Mouse (Mus musculus): Measurements from ENCODE around the gene Hmcn2.

Hmcn2 gene

DNA sequence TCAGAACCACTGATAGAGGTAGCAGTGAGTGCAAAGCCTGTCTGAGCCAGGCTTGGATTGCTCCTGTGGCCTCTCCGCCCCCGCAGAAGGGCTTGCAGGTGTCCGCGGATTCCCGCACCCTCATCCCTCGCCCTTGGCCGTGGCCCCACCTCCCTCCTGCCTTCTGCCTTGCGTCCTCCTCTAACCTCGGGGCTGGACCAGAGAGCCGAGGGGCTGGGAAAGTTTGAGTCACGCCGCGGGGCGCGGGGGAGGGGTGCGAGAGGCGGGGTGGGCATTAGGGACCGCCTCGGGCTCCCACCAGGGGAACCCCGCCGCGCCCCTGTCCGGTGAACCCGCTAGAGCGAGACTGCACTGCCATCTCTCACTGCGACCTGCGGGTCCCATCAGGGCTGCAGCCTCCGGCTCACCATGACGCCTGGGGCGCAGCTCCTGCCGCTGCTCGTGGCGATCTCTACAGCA is at the start of gene Hmcn2:
Hmcn2 (plus strand) TSS at position 409 of the 459 bp plus-strand sequence.
- DNase-seq (ENCODE audit: low read depth, low spot score): no peak

DNA sequence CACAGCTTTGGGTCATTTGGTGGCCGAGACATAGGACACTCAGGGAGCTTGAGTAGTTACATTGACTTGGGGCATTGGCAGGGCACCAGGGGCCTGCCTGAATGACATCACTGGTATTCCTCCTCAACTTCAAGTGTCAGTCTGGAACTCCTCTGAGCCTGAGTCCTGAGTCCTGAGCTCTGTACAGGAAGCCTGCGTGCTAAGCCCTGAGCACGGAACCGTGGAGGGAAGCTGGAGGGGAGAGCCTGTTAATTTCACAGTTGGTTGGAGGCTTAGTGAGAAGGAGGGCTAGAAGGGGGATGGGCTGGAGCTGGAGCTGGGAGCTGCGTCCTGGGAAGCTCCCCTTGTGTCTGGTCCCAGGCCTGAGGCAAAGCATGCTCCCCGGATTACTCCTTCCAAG is 46.8 kb upstream of the Hmcn2 start:
- no peak for DNase-seq (ENCODE audit: low read depth, low spot score)

DNA sequence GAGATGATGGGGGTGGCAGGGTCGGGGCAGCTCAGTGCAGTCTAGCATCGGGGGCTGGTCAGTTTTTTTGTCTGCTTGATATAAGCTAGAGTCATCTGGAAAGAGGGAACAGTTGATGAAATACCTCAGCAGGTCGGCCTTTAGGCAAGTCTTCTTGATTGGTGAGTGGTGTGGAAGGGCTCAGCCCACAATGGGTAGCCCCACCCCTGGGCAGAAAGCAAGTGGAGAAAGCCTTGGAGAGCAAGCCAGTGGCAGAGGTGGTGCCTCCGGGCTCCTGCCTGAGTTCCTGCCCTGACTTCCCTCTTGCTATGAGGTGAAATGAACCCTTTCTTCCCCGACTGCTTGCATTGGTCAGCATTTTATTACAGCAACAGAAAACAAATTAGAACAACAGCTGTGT is 45.6 kb upstream of the Hmcn2 start:
- DNase-seq (ENCODE audit: low read depth, low spot score): peak; percentile 63

DNA sequence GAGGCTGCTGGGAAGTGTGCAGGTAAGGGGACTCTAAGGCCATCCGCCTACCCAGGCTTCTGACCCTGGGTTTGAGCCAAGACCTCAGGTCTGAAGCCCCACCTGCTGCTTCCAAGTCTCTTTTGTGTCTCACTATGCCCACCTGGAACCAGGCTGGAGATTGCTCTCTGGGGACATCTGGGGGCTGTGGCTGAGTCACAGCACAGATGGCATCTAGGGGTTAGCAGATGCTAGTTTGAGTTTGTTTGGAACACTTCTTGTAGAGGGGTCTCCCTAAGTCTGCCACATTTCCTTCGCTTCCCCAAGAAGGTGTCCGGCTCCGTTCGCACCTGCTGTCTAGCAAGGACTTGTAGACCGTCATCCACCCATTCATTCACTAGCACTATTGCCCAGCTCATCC is 45.0 kb upstream of the Hmcn2 start:
- DNase-seq (ENCODE audit: low read depth, low spot score): peak; percentile 67

DNA sequence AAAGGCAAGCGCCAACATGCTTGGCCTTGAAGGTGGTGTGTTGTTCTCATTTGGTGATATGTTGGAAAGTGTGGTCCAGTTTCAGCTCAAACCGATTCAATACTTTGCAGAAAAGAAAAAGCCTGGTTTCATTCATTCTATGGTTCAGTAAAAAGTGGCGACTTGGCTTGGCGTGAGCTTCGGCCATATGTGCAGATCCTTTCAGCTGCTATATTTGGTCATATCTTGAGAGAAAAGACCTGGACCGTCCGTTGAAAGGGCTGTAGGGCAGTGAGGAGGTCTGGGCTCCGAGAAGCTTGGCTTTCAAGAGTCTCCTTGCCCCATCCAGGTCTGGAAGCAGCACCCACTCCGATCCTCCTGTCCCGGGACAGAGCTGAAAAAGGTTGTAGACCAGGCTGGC is 44.4 kb upstream of the Hmcn2 start:
- DNase-seq (ENCODE audit: low read depth, low spot score): peak; percentile 50

DNA sequence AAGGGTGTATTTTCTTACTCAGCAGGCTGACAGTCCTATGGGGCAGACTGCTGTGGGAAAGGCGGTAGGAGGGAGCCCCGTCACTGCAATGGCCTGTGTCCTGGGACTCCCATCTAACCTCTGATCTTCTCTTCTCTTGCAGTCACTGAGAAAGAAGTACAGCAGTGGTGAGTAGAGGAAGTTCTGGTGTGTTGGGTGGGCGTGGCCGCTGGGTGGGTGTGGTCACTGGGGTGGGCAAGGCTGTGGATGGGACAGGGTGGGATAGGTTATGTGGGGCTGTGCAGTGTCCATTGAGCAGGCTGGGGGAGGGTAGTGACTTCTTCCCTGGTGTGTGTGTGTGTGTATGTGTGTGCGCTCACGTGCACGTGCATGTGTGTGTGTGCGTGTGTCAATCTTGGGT is 43.7 kb upstream of the Hmcn2 start:
- no peak for DNase-seq (ENCODE audit: low read depth, low spot score)

DNA sequence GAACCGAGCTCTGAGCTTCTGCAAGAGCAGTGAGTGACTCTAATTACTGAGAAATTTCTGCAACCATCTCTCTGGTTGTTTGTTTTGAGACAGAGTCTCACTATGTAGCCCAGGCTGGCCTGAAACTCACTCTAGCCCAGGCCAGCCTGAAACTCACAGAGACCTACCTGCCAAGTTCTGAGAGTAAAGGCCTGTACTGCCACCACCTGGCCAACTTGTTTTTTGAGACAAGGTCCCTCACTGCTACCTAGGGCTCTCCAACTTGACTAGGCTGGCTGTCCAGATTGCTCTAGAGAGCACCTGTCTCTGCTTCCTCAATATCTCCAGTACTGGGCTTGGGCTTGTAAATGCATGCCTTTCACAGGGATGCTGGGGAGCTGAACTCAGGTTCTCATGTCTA is 43.1 kb upstream of the Hmcn2 start:
- peak; percentile 68 for DNase-seq (ENCODE audit: low read depth, low spot score)

DNA sequence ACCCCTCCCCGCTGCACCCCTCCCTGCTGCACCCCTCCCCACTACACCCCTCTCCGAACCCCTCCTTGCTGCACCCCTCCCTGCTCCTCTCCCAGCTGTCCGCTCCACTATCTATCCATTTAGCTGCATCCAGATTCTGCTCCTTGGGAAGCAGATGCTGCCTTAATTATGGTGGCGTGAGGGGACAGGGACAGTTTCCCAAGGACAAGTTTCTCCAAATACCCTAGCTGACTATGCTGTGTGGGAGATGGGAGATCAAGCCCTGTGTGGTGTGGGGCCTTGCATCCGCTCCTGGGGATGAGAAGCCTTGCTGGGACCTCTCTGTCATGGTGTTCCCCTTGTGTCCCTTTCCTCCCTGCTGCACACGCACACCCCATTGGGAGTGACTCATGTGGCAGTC is 39.2 kb upstream of the Hmcn2 start:
- DNase-seq (ENCODE audit: low read depth, low spot score): peak; percentile 64

DNA sequence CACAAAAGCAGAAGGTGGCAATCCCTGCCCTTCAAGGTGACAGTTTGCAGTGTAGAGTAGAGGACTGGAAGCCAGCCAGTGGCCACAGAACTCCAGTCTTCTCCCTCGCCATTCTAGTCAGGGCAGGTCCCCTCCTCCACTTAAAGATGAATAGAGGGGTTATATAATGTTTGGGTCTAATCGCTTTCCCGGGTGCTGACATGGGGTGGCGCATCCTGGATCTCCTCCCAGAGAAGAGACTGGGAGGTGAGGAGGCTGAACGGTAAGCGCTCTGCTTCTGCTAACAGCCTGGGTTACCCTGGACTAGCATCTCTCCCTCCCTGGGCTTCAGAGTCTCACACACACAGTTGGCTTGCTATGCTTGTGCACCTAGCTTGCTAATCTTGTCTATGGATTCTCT is 36.4 kb upstream of the Hmcn2 start:
- DNase-seq (ENCODE audit: low read depth, low spot score): peak; percentile 84

DNA sequence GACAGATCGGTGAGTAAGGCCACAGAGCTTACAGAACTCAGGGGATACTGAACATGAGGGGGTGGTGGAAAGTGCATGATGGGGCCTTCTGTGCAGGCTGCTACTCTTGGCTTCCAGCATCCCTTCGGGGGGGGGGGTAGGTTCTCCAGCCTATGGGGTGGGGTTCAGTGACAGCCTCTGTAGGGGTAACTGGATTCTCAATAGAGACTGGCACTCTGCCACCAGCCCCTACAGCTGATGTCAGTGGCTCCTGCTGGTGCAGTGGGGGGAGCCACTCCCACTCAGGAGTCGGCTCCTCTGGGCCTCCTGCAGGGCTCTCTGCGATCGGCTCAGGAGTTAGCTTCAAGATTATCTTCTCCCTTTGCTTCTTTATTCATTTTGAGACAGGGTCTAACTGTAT is 35.7 kb upstream of the Hmcn2 start:
- peak; percentile 84 for DNase-seq (ENCODE audit: low read depth, low spot score)

DNA sequence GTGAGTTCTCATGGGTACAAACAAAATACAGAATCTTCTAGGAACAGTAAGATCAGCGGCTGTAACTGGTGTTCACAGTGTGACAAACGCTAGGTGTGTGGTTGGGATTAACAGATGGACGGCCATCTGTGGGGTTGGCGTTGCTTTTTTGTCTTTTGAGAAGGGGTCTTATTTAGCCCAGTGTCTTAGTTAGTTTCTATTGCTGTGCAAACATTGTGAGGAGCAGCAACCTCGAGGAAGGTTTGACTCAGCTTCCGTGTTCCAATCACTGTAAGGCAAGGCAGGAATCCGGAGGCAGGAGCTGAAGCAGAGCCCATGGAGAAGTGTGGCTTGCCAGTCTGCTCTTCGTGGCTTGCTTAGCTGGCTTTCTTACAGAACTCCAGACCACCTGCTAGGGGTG is 33.1 kb upstream of the Hmcn2 start:
- peak; percentile 74 for DNase-seq (ENCODE audit: low read depth, low spot score)

DNA sequence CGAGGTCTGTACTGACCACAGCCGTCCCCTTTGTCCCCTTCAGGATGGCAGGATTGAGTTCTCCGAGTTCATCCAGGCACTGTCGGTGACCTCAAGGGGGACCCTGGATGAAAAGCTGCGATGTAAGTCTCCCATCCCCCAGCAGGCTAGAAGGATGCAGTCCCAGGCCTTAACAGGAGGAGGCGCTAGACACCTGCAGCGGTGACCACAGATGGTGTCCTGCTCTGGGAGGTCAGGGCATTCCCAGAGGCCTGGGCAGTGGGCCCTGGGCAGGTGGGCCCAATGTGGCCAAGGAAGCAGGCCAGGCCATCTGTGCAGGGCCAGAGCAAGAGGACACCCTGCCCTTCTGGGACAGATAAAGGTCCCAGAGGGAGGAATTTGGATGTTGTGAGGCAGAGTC is 31.9 kb upstream of the Hmcn2 start:
- peak; percentile 65 for DNase-seq (ENCODE audit: low read depth, low spot score)

DNA sequence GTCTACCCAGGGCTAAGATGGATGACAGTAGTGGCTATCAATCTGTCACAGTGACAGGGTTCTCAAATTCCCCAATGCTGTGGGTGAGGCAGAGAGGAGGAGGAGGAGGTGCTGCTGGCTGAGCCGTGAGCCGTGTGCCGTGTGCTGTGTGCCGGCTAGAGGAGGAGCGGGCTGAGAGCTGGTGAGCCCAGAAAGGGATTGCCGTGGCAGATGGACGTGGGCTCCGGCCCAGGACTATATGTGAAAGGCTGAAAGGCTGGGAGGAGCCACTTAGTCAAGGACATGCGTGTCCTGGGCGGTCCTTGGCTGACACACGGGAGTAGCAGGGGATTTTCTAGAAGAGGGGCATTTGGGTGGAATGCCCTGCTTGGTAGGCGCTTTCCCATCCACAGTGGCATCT is 31.3 kb upstream of the Hmcn2 start:
- peak; percentile 72 for DNase-seq (ENCODE audit: low read depth, low spot score)

DNA sequence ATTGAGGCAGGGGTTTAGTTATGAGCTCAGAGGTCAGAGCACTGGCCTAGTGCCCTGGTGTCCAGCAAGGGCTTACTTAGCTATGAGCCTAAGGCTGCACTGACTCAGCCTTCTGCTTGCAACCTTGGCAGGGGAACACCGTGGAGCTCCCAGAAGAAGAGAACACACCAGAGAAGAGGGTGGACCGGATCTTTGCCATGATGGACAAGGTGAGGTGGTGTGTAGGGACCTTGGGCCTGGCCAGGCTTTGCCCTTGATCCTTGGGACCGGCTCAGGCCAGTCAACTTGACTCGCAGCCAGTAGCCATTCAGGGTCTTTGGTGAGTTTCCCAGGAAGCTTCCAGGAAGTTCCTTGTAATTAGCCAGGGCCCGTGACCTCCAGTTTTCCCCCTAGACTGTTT is 29.7 kb upstream of the Hmcn2 start:
- no peak for DNase-seq (ENCODE audit: low read depth, low spot score)

DNA sequence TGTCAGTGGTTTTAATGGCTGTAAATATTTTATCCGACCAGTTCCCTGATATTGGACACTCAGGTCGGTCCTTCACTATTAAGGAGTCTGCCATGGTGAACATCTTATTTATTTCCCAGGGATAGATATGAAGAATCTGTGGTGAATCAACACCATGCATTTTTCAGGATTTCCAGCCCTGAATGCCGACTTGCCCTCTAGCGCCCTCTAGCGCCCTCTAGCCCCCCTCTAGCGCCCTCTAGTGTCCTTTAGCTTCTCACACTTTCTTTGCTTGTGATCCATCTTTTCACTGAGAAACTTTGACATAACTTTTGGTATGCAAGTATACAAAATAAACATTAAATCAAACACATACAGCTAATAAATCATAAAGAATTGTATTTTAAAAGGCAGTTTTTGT is 22.8 kb upstream of the Hmcn2 start:
- DNase-seq (ENCODE audit: low read depth, low spot score): peak; percentile 80

DNA sequence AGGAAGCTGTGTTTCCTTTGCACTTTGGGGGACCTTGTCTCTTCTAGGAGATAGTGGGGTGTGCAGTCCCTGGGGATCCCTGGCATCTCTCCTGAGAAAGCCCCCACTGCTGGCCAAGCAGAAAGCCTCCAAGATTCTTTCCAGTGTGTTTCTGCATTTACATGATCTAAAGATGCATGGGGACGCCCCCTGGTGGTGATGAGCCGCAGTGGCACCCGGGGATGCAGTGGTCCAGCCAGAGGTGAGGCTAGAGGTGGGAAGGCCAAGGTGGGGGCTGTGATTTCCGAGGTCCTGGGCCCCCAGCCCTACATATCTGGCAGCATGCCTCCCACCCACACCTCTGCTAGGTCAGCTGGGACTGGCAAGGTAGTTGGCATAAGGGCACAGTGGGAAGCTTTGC is 19.2 kb upstream of the Hmcn2 start:
- peak; percentile 71 for DNase-seq (ENCODE audit: low read depth, low spot score)

DNA sequence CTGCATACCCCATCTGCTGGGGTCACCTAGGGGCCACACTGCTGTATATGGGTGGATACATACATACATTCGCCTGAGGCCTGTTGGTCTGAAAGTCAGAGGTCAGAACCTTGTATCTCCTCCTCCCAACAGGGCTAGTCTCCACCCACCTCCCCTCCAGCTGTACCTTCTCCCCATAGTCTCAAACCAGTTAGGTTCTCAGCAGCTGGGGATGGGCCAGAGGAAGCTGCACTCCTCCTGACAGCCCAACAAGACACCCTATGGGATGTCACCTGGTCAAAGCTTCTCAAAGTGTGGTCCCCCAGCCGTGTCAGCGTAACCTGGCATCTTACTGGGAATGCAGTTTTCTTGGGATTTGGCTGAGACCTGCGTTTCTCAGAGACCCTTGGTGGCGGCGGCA is 17.8 kb upstream of the Hmcn2 start:
- DNase-seq (ENCODE audit: low read depth, low spot score): no peak

DNA sequence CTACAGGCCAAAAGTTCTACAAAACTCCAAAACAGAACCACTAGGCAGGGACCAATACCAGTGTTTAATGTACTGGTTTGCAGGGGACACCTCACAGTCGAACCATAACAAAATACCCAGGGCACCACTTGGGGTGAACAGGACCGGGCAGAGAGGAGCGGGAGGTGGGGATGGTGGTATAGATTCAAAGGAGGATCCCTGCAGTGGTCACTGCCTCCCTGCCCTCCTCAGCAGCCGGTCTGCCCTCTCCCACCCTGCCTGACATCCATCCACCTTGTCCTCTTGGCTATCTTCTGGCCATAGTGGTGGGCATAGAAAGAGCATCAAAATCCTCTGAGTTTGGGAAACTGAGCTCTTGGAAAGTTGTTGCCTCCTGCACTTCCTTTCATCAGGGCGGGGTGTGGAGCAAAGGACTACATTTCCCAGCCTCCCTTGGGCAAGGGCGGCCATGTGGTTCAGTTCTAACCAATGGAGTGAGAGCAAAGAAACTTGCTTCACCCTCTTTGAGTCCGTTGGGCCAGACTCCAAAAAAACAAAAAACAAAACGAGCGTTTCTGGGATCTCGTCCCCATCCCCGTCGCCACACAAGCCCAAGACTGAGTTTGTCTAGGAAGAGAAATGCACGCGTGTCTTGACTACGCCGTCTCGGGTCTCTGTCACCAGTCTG is 16.5 kb upstream of the Hmcn2 start:
- DNase-seq (ENCODE audit: low read depth, low spot score): peak; percentile 86

DNA sequence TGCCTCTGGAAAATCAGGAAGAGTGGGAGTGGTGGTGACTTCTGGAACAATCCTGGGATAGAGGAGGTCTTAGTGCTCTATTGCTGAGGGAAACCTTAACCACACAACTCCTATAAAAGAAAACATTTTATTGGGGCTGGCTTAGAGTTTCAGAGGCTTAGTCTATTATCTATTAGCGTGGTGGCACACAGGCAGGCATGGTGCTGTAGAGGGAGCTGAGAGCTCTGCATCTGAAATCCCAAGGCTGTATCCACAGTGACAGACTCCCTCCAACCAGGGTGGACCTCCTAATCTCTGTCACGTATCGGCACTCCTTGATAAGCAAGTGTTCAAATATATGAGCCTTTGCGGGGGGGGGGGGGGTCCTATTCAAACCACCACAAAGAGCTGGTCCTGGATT is 15.4 kb upstream of the Hmcn2 start:
- no peak for DNase-seq (ENCODE audit: low read depth, low spot score)

DNA sequence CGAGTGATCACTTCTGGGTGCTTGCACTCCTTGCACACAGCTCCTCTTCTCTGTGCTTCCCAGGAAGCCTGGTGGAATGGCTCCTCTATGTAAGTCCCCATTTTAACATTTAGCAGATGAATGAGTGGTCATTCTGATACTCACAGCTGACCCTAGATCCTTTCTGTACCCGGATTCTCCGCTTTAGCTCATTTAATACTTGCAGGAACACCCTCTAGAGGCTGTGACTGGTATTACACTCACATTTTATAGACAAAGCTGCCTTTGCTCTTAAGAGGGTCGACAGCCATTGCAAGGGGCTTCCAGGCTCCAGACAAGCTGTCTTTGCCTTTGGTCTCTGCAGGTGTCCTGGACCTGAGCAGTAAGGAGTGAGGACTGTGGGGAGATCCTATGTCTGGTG is 14.9 kb upstream of the Hmcn2 start:
- peak; percentile 85 for DNase-seq (ENCODE audit: low read depth, low spot score)

DNA sequence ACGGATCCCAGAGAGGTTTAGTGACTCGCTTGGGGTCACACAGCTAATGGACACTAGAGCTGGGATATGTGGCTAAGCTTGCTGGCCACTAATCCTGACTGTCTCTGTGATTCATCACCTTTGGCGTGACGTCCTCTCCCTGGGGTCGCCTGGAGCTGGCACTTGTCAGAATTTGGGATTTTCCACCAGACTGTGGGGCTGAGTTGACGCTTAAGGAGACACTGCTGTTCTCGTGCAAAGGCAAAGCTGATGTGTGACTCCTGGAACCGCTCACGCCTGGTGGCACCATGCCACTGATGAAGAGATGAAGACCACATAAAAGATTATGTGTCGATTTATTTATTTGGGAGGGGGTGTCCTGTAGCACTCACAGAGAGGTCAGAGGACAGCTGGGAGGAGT is 14.2 kb upstream of the Hmcn2 start:
- DNase-seq (ENCODE audit: low read depth, low spot score): no peak

DNA sequence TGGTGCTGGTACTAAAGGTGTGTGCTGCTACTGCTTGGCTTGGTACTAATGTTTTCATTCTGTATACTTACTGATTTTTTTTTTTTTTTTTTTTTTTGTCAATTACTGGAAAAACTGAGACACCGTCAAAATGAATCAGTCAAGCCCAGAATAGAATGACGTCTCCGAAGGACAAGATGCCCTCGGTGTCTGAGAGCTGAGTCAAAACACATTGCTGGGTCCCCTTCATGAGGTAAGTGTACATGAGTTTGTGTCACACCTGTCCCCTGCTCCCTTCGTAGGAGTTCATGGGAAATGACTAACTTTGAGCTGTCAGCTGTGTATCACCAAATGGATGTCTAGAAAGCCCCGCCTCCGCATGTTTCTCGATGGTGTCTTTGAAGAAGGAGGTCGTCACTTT is 11.0 kb upstream of the Hmcn2 start:
- no peak for DNase-seq (ENCODE audit: low read depth, low spot score)

DNA sequence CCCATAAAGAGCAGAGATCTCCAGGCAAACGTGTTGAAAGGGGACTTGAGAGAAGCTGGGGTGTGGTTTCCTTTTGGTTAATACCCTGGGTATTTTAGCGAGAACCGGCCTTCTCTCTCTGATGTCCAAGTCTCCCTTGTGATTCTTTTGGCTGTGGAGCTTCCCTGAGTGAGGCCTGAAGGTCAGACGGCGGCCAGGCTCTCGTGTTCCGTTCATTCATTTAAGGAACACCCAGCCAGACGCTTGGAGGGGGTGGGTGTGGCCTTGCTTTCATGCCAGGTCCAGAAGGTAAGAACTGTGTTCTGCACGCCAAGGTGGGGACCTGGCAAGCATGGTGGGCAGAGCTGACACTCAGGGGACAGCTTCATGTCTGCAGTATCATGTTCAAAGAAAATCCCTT is 10.0 kb upstream of the Hmcn2 start:
- DNase-seq (ENCODE audit: low read depth, low spot score): no peak

All from brain, adult 2 months (tissue).